Mouse (Mus musculus) myocyte (in vitro differentiated cells): ENCODE results near the gene Ica1. TPM values are rescaled to one million over a fixed set of nuclear protein-coding genes. Genes with fewer than 3 reads are reported as not detected.

ENCODE experiments used
- H3K27me3 ChIP-seq: one replicate; pipeline ENCODE4 v1.6.1; 2011; ENCODE audit not compliant: control insufficient read depth, insufficient read depth, insufficient read length
- H3K36me3 ChIP-seq: one replicate; pipeline ENCODE4 v1.6.1; 2011; ENCODE audit not compliant: control insufficient read depth, insufficient read depth
- H3K4me2 ChIP-seq: one replicate; pipeline ENCODE4 v1.6.1; 2011; ENCODE audit warnings: low read depth, control low read depth
- H3K4me3 ChIP-seq: one replicate; pipeline ENCODE4 v1.5.1; 2011; ENCODE audit warnings: mild to moderate bottlenecking, control low read depth, moderate library complexity
- H3K79me2 ChIP-seq: one replicate; pipeline ENCODE4 v1.6.1; 2011; ENCODE audit not compliant: control insufficient read depth, insufficient read depth
- H3ac ChIP-seq: one replicate; pipeline ENCODE4 v1.6.1; 2011; ENCODE audit not compliant: control insufficient read depth, insufficient read length
- CEBPB ChIP-seq: IDR thresholded peaks from 2 replicates; pipeline ENCODE4 v1.6.1; 2011; ENCODE audit warnings: mild to moderate bottlenecking, moderate library complexity; ENCODE audit not compliant: poor library complexity, insufficient read depth, severe bottlenecking
- E2F4 ChIP-seq: IDR thresholded peaks from one replicate; pipeline ENCODE4 v1.6.1; 2011; ENCODE audit warnings: mild to moderate bottlenecking, control low read depth, moderate library complexity; ENCODE audit not compliant: insufficient read depth
- MAX ChIP-seq: IDR thresholded peaks from one replicate; pipeline ENCODE4 v1.6.1; 2011; ENCODE audit warnings: low read depth, mild to moderate bottlenecking, control low read depth
- MYOD1 ChIP-seq, 3 experiments: IDR thresholded peaks; one replicate each; pipeline ENCODE4 v1.6.1; 2011; ENCODE audit warnings: control low read depth in 2 of 3, low read depth in 2 of 3, mild to moderate bottlenecking in 2 of 3, moderate library complexity in 1 of 3; ENCODE audit not compliant: insufficient read length in 2 of 3, control insufficient read depth in 1 of 3
- MYOG ChIP-seq, 3 experiments: IDR thresholded peaks; one replicate each; pipeline ENCODE4 v1.6.1; 2011; ENCODE audit warnings: control low read depth in 2 of 3, low read depth in 2 of 3, mild to moderate bottlenecking in 2 of 3; ENCODE audit not compliant: insufficient read length in 2 of 3, control insufficient read depth in 1 of 3, insufficient read depth in 1 of 3
- POLR2A ChIP-seq: IDR thresholded peaks from one replicate; pipeline ENCODE4 v1.6.1; 2011; ENCODE audit warnings: low read depth, mild to moderate bottlenecking, control low read depth, moderate library complexity; ENCODE audit not compliant: insufficient read length
- POLR2AphosphoS2 ChIP-seq: IDR thresholded peaks from one replicate; pipeline ENCODE4 v1.6.1; 2011; ENCODE audit warnings: low read depth, control low read depth; ENCODE audit not compliant: insufficient read length
- REST ChIP-seq: IDR thresholded peaks from one replicate; pipeline ENCODE4 v1.6.1; 2011; ENCODE audit warnings: mild to moderate bottlenecking, control low read depth, moderate library complexity; ENCODE audit not compliant: insufficient read depth, insufficient read length
- SRF ChIP-seq: IDR thresholded peaks from one replicate; pipeline ENCODE4 v1.6.1; 2011; ENCODE audit warnings: low read depth; ENCODE audit not compliant: control insufficient read depth, insufficient read length
- TCF12 ChIP-seq: IDR thresholded peaks from one replicate; pipeline ENCODE4 v1.6.1; 2011; ENCODE audit warnings: mild to moderate bottlenecking, control low read depth; ENCODE audit not compliant: poor library complexity, insufficient read depth, severe bottlenecking
- TCF3 ChIP-seq: IDR thresholded peaks from one replicate; pipeline ENCODE4 v1.6.1; 2011; ENCODE audit warnings: low read depth, control low read depth; ENCODE audit not compliant: insufficient read length
- USF1 ChIP-seq: IDR thresholded peaks from one replicate; pipeline ENCODE4 v1.6.1; 2011; ENCODE audit warnings: low read depth, mild to moderate bottlenecking, control low read depth, moderate library complexity
- polyA plus RNA-seq: library from polyadenylated mRNA; unstranded; fragments of >200 nt; fragmentation: generic; extraction: Trizol; gene quantifications from one replicate; pipeline ENCODE4 v1.2.1, GENCODE M21; 2012; ENCODE audit warnings: missing spikeins

The Ica1 gene
- polyA plus RNA-seq, 1 experiment, result 6.0 TPM

GRCm38 (mm10) chr6:8730433-8730832 is 47.9 kb downstream of the Ica1 start:
- Histone ChIP-seq H3K79me2 (no peaks in the 10 kb centered on the region), H3K4me3 (no peak overlapping the region), H3ac (no peak overlapping the region), H3K36me3 (no peaks in the 10 kb centered on the region), H3K4me2 (no peak overlapping the region), H3K27me3 (no peaks in the 10 kb centered on the region)
- TF ChIP-seq TCF3 (no peak), MYOD1 (IDR thresholded peaks at IDR 0.05; ENCODE audit: control insufficient read depth in 1 of 3, insufficient read length in 2 of 3, low read depth in 2 of 3) (no peak), REST (no peak), CEBPB (no peak), SRF (no peak), E2F4 (no peak), MYOG (IDR thresholded peaks at IDR 0.05; ENCODE audit: control insufficient read depth in 1 of 3, insufficient read depth in 1 of 3, insufficient read length in 2 of 3, low read depth in 2 of 3) (no peak), POLR2AphosphoS2 (no peak), MAX (no peak), USF1 (no peak), POLR2A (no peak)

- Histone ChIP-seq H3K4me3 (no peak overlapping the region), H3ac (no peak overlapping the region), H3K36me3 (no peaks in the 10 kb centered on the region), H3K4me2 (no peak overlapping the region), H3K79me2 (no peaks in the 10 kb centered on the region), H3K27me3 (no peaks in the 10 kb centered on the region)
- no peak for TF ChIP-seq POLR2A
Measured at GRCm38 (mm10) chr6:8727806-8728205, 50.5 kb downstream of the Ica1 start.

DNA sequence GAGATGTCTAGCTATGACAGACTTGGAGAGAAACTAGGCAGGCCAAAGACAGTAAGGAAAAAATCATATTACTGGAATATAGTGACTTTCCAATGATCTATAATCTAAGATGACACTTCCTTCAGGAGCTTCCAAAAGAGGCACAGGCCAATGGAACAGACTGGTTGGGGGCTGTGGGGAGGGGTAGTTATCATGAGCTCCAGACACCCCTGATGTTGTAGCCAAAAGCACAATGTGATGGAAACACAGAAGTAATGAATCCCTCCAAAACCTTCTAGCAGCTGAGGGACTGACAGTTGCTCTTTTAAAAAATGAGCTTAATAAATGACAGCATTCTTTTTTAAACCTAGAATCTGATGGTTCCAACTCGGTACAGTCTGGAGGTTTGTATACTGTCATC is 52.7 kb downstream of the Ica1 start:
- Histone ChIP-seq H3K4me2 (no peak overlapping the region), H3K79me2 (no peaks in the 10 kb centered on the region), H3K4me3 (no peak overlapping the region), H3ac (no peak overlapping the region), H3K36me3 (no peaks in the 10 kb centered on the region), H3K27me3 (no peaks in the 10 kb centered on the region)
- TF ChIP-seq USF1, result no peak
- no peak for TF ChIP-seq MAX
- TF ChIP-seq POLR2A, result no peak
- no peak for TF ChIP-seq MYOG (IDR thresholded peaks at IDR 0.05; ENCODE audit: control insufficient read depth in 1 of 3, insufficient read depth in 1 of 3, insufficient read length in 2 of 3, low read depth in 2 of 3)
- TF ChIP-seq E2F4, result no peak
- TF ChIP-seq TCF12, result no peak

DNA sequence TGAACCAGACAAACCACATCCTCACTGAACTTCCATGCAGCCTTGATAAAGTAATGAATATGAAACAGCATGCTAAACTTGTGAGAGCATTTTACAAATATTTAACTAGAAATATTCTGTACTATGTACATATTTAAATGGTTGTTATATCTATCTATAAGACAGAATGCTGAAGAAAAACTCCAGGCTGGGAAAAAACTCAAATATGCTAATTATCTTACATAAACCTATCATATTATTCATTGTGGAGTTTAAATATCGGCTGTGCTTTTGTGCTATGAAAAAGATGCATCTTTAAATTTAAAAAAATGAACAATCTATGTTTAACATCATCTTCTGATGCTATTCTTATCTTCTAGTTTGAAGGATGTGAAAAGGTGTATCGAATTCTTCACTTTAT is 58.6 kb downstream of the Ica1 start:
- Histone ChIP-seq H3K79me2 (no peaks in the 10 kb centered on the region), H3K4me2 (no peak overlapping the region), H3K36me3 (no peaks in the 10 kb centered on the region), H3K4me3 (no peak overlapping the region), H3ac (no peak overlapping the region), H3K27me3 (no peaks in the 10 kb centered on the region)
- TF ChIP-seq REST (no peak), MYOG (IDR thresholded peaks at IDR 0.05; ENCODE audit: control insufficient read depth in 1 of 3, insufficient read depth in 1 of 3, insufficient read length in 2 of 3, low read depth in 2 of 3) (no peak), POLR2AphosphoS2 (no peak), MYOD1 (IDR thresholded peaks at IDR 0.05; ENCODE audit: control insufficient read depth in 1 of 3, insufficient read length in 2 of 3, low read depth in 2 of 3) (no peak), USF1 (no peak), CEBPB (no peak), E2F4 (no peak), MAX (no peak), TCF3 (no peak), POLR2A (no peak), TCF12 (no peak), SRF (no peak)

- Histone ChIP-seq H3ac (no peak overlapping the region), H3K4me2 (no peak overlapping the region), H3K27me3 (no peaks in the 10 kb centered on the region), H3K36me3 (no peaks in the 10 kb centered on the region), H3K79me2 (no peaks in the 10 kb centered on the region), H3K4me3 (no peak overlapping the region)
- TF ChIP-seq SRF (no peak), MYOD1 (IDR thresholded peaks at IDR 0.05; ENCODE audit: control insufficient read depth in 1 of 3, insufficient read length in 2 of 3, low read depth in 2 of 3) (no peak), REST (no peak), E2F4 (no peak)
Measured at GRCm38 (mm10) chr6:8717967-8718366, 60.3 kb downstream of the Ica1 start.

DNA sequence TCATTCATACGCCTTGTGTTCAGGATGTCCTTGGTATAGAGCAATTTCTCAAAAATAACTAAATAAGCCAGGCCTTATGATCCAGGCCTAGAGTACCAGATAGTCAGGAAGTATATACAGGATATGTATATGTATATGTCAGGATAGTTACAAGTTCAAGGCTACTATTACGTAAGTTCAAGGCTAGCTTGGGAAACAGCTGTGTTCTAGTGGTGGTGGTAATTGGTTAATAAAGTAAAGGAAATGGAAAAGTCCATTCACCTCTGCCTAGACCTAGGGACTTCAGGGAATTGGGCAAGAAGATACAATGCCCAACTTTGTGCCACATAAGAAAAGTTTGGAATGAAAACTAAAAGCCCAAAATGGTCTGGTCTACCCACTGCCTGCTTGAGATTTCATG is 61.7 kb downstream of the Ica1 start:
- Histone ChIP-seq H3ac (no peak overlapping the region), H3K4me2 (no peak overlapping the region), H3K36me3 (no peaks in the 10 kb centered on the region), H3K79me2 (no peaks in the 10 kb centered on the region), H3K4me3 (no peak overlapping the region), H3K27me3 (no peaks in the 10 kb centered on the region)
- TF ChIP-seq POLR2AphosphoS2 (no peak), REST (no peak), CEBPB (no peak)
